Mouse (Mus musculus) monocyte, adult 2 months (primary cell): ENCODE results near the gene Il17rc.
A peak's percentile ranks its signal among the peaks of the same experiment; 100 is the strongest.

ENCODE experiments used
- DNase-seq, 2 experiments: peaks; one replicate each; pipeline ENCODE4 v3.0.0; 2022; ENCODE audit warnings: low spot score in 2 of 2, low read depth in 1 of 2

The Il17rc gene

DNA sequence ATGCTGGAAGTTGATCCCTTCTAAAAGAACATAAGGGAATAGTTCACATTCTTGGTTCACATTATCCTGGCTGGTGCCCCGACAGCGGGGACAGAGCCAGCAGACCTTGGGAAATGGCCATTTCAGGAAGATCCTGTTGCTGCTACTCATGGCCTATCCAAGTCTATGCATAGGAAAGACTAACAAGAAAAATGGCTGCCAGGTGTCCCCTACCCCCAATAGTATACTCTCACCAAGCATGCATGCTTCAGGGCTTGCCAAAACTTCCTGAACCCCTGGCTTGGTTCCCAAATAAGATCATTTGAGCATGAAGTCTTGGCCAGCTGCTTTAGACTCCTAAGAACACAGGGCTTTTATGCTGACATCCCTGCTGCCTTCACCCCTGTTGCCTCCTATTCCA lies 19.4 kb upstream of the Il17rc start:
- DNase-seq = no peak

DNA sequence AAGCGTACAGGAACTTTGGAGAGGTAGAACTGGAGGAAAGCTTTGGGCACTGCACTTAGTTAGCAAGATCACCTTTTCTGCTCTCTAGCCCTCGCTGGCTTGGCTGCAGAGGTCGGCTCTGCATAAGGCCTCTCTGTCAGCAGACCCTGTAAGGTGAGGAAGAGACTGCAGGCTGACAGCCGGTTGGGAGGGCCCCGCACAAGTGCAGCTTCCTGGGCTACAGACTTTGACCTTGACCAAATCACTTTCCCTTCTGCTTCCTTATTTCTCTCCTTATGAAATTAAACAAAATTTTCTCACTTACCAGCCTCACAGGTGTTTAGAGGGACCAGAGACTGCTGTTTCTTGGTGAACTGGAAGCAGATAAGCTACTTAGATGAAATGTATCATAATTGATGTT lies 16.2 kb upstream of the Il17rc start:
- DNase-seq = no peak

- no peak for DNase-seq
These were observed 13.2 kb upstream of the Il17rc start, which contains the start of gene Il17re for GRCm38 (mm10) chr6:113457952-113458534. Gene Il17re, plus strand, starts transcription at chr6:113458484.

- DNase-seq = no peak
These were observed 12.6 kb upstream of the Il17rc start for GRCm38 (mm10) chr6:113458635-113459034.

- DNase-seq = no peak
These were observed 7.2 kb upstream of the Il17rc start for GRCm38 (mm10) chr6:113464040-113464439.

DNA sequence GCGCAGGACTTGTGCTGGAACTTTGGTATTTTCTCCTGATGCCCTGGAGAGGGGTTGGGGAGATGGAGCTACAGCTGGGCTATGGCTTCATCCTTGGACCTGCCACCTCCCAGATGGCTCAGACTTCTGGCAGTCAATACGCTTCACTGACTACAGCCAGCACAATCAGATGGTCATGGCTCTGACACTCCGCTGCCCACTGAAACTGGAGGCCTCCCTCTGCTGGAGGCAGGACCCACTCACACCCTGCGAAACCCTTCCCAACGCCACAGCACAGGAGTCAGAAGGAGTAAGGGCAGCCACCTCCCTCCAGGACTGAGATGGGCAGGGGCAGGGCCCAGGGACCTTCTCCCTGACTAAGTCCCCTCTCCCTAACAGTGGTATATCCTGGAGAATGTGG lies 5.6 kb upstream of the Il17rc start:
- DNase-seq = no peak

DNA sequence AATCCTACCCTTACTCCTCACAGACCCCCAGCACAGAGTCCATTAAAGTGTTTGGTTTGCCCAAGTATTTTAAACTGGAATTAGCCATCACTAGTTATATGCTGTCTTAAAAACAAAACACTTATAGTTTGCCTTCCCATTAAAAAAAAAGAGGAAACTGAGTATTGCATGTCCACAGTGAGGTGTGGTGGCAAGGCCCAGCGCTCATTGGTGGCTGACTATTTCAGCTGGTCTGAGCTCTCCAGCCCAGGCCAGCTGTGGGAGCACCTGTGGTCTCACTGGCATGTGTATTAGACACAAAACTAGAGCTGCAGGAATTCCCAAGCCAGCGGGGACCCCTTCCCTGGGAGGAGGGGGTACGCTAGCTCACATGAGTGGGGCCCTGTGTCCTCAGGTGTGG lies 2.7 kb upstream of the Il17rc start:
- no peak for DNase-seq

DNA sequence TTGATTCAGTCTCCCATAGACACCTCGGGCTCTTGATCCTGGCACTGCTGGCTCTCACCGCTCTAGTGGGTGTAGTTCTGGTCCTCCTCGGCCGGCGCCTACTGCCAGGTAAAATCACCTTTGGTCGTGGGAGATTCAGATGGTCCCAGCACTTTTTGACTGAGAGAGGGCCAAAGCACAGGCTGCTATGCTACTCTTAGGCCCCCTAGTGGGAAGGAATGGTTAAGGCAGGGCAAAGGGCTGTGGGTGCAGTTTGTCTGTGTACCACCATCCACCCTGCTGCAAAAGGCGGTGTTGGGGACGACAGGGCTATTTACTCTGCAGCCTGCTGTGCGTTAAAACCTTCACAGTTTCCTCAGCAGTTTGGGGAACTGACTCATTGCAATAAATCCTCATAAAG lies 2.2 kb upstream of the Il17rc start:
- peak; percentile 47 to 63 for DNase-seq

- DNase-seq = peak in 1 of 2 experiments; percentile 50
These were observed 1.8 kb upstream of the Il17rc start for GRCm38 (mm10) chr6:113469432-113469831.

GRCm38 (mm10) chr6:113472061-113472460 lies 834 bp downstream of the Il17rc start:
- no peak for DNase-seq

GRCm38 (mm10) chr6:113473246-113473645 lies 2.0 kb downstream of the Il17rc start:
- DNase-seq = no peak

- DNase-seq = no peak
These were observed 2.5 kb downstream of the Il17rc start for GRCm38 (mm10) chr6:113473715-113474114.

GRCm38 (mm10) chr6:113477353-113477752 lies 6.1 kb downstream of the Il17rc start:
- no peak for DNase-seq

GRCm38 (mm10) chr6:113478906-113479305 lies 7.7 kb downstream of the Il17rc start:
- no peak for DNase-seq

- no peak for DNase-seq
These were observed 9.5 kb downstream of the Il17rc start for GRCm38 (mm10) chr6:113480555-113481373.

- no peak for DNase-seq
These were observed 11.4 kb downstream of the Il17rc start for GRCm38 (mm10) chr6:113482477-113483099.

DNA sequence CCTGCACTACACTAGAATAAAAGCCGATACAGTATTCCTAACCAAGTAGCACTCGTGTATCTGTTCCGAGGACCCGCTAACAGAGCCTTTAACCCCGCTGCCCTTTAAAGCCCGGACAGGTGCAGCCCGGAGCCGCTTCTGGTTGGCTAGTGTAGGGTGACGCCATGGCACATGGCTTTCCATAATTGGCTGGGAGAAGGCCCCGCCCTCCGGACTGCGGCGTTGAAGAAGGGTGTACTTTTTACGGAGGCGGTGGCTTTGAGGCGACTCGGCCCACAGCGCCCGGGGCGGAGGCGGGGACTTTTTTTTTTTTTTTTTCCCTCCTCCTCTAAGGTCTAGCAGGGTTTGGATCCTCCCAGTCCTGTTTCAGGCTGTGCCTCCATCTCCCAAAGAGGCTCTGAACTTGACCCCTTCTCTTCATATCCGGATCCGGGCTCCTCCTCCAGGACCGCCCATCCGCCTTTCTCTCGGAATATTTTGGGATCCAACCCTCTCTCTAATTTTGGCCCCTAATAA lies 11.9 kb downstream of the Il17rc start, which contains the start of gene Creld1:
TSS of gene Creld1 (plus strand) at position 198 of the 516 bp plus-strand sequence.
- DNase-seq = peak; percentile 82 to 83

- DNase-seq = no peak
These were observed 12.5 kb downstream of the Il17rc start for GRCm38 (mm10) chr6:113483729-113484128.

- DNase-seq = no peak
These were observed 15.9 kb downstream of the Il17rc start for GRCm38 (mm10) chr6:113487125-113487576.

DNA sequence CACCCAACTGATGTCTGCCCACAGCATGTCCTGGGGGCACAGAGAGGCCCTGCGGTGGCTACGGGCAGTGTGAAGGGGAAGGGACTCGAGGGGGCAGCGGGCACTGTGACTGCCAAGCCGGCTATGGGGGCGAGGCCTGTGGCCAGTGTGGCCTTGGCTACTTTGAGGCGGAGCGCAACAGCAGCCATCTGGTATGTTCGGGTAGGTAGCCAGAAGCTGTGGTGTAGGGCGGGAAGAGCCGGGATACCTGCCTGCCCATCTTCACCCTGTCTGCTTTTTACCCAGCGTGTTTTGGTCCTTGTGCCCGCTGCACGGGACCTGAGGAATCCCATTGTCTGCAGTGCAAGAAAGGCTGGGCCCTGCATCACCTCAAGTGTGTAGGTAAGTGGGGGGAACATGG lies 18.2 kb downstream of the Il17rc start:
- DNase-seq = no peak

DNA sequence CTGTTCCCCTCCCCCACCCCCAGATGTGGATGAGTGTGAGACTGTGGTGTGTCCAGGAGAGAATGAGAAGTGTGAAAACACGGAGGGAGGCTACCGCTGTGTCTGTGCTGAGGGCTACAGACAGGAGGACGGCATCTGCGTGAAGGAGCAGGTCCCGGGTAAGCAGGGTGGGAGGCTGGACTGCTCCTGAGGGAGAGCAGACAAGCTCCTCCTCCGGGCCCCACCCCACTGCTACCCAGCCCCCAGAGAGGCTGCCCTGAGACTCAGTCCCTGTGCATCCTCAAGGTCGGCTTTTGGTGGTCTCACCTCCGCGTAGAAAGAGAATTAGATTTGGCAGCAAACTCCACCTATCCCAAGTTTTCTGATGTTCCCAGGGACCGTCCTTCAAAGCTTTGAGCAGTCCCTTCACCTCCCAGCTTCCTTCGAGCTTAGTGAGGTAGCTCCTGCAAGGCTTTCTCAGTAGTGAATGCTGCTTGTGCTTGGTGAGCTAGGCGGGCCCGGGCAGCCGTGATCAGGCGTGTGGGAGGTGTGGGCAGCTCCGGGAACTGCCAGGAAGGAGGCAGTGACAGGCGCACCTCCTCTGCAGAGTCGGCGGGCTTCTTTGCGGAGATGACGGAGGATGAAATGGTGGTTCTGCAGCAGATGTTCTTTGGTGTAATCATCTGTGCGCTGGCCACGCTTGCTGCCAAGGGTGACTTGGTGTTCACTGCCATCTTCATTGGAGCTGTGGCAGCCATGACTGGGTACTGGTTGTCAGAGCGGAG lies 21.1 kb downstream of the Il17rc start:
- no peak for DNase-seq
